Mouse (Mus musculus): ENCODE data around the gene Rims4. TPM values are rescaled to one million over a fixed set of nuclear protein-coding genes. Genes with fewer than 3 reads are reported as not detected.
A peak's percentile ranks its signal among the peaks of the same experiment; 100 is the strongest.

Rims4 gene
- polyA plus RNA-seq, 1 experiment from 2014 or later: 0.25 TPM

- Histone ChIP-seq H3K9ac (0 out of 2 replicates have a peak within 1 kb of the TSS, but pooled peaks have one; percentile 1), H3K27ac (no peak within 1 kb of the TSS), H3K4me2 (replicated peaks) (peak within 1 kb of the TSS; percentile 48), H3K9me3 (no peaks in the 10 kb centered on the region), H3K27me3 (peaks cover 93% of the 10 kb centered on the region), H3K4me3 (peak within 1 kb of the TSS; percentile 31), H3K36me3 (no peaks in the 10 kb centered on the region), H3K4me1 (peaks cover 4% of the 10 kb centered on the region; the same call in 1 of the 2 replicates)
- no peak for ATAC-seq (ENCODE audit: low FRiP score, low read depth)
- WGBS: 3% methylated on average over 38 of the region's 38 CpGs
Observed at GRCm38 (mm10) chr2:163853461-163853901, 65.0 kb downstream of the Rims4 start, which contains the start of gene Kcnk15. Kcnk15 (plus strand) TSS chr2:163853651.

GRCm38 (mm10) chr2:163842043-163842442 lies 76.4 kb downstream of the Rims4 start:
- WGBS: 73% methylated on average over 4 of the region's 4 CpGs
- Histone ChIP-seq H3K27ac (no peak overlapping the region), H3K4me3 (no peak overlapping the region), H3K36me3 (no peaks in the 10 kb centered on the region), H3K9ac (no peak overlapping the region), H3K4me1 (no peaks in the 10 kb centered on the region), H3K27me3 (no peaks in the 10 kb centered on the region), H3K4me2 (replicated peaks) (no peak overlapping the region), H3K9me3 (no peaks in the 10 kb centered on the region)
- ATAC-seq (ENCODE audit: low FRiP score, low read depth): no peak

GRCm38 (mm10) chr2:163839519-163839918 lies 79.0 kb downstream of the Rims4 start:
- Histone ChIP-seq H3K9me3 (no peaks in the 10 kb centered on the region), H3K27me3 (no peaks in the 10 kb centered on the region), H3K27ac (no peak overlapping the region), H3K4me3 (no peak overlapping the region), H3K36me3 (no peaks in the 10 kb centered on the region), H3K4me2 (replicated peaks) (no peak overlapping the region), H3K4me1 (no peaks in the 10 kb centered on the region), H3K9ac (no peak overlapping the region)
- 68% methylated on average over 6 of the region's 6 CpGs for WGBS
- no peak for ATAC-seq (ENCODE audit: low FRiP score, low read depth)

GRCm38 (mm10) chr2:163838043-163838442 lies 80.4 kb downstream of the Rims4 start:
- Histone ChIP-seq H3K27me3 (no peaks in the 10 kb centered on the region), H3K4me2 (replicated peaks) (no peak overlapping the region), H3K9me3 (no peaks in the 10 kb centered on the region), H3K4me3 (no peak overlapping the region), H3K27ac (no peak overlapping the region), H3K9ac (no peak overlapping the region), H3K4me1 (no peaks in the 10 kb centered on the region), H3K36me3 (no peaks in the 10 kb centered on the region)
- ATAC-seq (ENCODE audit: low FRiP score, low read depth): no peak
- WGBS: 24% methylated on average over 9 of the region's 9 CpGs

GRCm38 (mm10) chr2:163831163-163831562 lies 87.3 kb downstream of the Rims4 start:
- no peaks in the 10 kb centered on the region for H3K36me3 ChIP-seq
- no peak overlapping the region for H3K4me3 ChIP-seq
- H3K9me3 ChIP-seq: no peaks in the 10 kb centered on the region
- no peaks in the 10 kb centered on the region for H3K27me3 ChIP-seq
- no peak overlapping the region for H3K27ac ChIP-seq
- no peak overlapping the region for H3K9ac ChIP-seq
- H3K4me1 ChIP-seq: no peaks in the 10 kb centered on the region
- 72% methylated on average over 1 of the region's 1 CpGs for WGBS
- no peak for ATAC-seq (ENCODE audit: low FRiP score, low read depth)
- no peak overlapping the region for H3K4me2 ChIP-seq (replicated peaks)

GRCm38 (mm10) chr2:163826494-163826893 lies 92.0 kb downstream of the Rims4 start:
- Histone ChIP-seq H3K4me3 (no peak overlapping the region), H3K9me3 (no peaks in the 10 kb centered on the region), H3K4me1 (peaks cover 10% of the 10 kb centered on the region; the same call in 1 of the 2 replicates), H3K36me3 (no peaks in the 10 kb centered on the region), H3K27ac (no peak overlapping the region), H3K4me2 (replicated peaks) (no peak overlapping the region), H3K27me3 (no peaks in the 10 kb centered on the region), H3K9ac (no peak overlapping the region)
- no peak for ATAC-seq (ENCODE audit: low FRiP score, low read depth)
- 65% methylated on average over 5 of the region's 5 CpGs for WGBS

GRCm38 (mm10) chr2:163825861-163826260 lies 92.6 kb downstream of the Rims4 start:
- Histone ChIP-seq H3K9me3 (no peaks in the 10 kb centered on the region), H3K4me3 (no peak overlapping the region), H3K4me2 (replicated peaks) (no peak overlapping the region), H3K27ac (no peak overlapping the region), H3K4me1 (peaks cover 10% of the 10 kb centered on the region; the same call in 1 of the 2 replicates), H3K36me3 (no peaks in the 10 kb centered on the region), H3K27me3 (no peaks in the 10 kb centered on the region), H3K9ac (no peak overlapping the region)
- WGBS: 100% methylated on average over 1 of the region's 1 CpGs
- no peak for ATAC-seq (ENCODE audit: low FRiP score, low read depth)

GRCm38 (mm10) chr2:163823771-163824170 lies 94.7 kb downstream of the Rims4 start:
- Histone ChIP-seq H3K27me3 (no peaks in the 10 kb centered on the region), H3K36me3 (no peaks in the 10 kb centered on the region), H3K9me3 (no peaks in the 10 kb centered on the region), H3K27ac (no peak overlapping the region), H3K4me3 (peak overlapping the region; percentile 18), H3K4me2 (replicated peaks) (peak overlapping the region; percentile 50), H3K4me1 (peaks cover 10% of the 10 kb centered on the region; the same call in 1 of the 2 replicates), H3K9ac (0 out of 2 replicates have a peak overlapping the region, but pooled peaks have one; percentile 4)
- WGBS: 16% methylated on average over 11 of the region's 11 CpGs
- ATAC-seq (ENCODE audit: low FRiP score, low read depth): peak; percentile 75

- H3K27ac ChIP-seq: no peak overlapping the region
- no peak overlapping the region for H3K9ac ChIP-seq
- peak overlapping the region; percentile 50 for H3K4me2 ChIP-seq (replicated peaks)
- 0 out of 2 replicates have a peak, but pooled peaks have one; percentile 55 for ATAC-seq (ENCODE audit: low FRiP score, low read depth)
- H3K36me3 ChIP-seq: no peaks in the 10 kb centered on the region
- H3K9me3 ChIP-seq: no peaks in the 10 kb centered on the region
- H3K4me3 ChIP-seq: no peak overlapping the region
- WGBS: 8% methylated on average over 4 of the region's 4 CpGs
- peaks cover 10% of the 10 kb centered on the region; the same call in 1 of the 2 replicates for H3K4me1 ChIP-seq
- H3K27me3 ChIP-seq: no peaks in the 10 kb centered on the region
Observed at GRCm38 (mm10) chr2:163823248-163823647, 95.2 kb downstream of the Rims4 start.

- no peak for ATAC-seq (ENCODE audit: low FRiP score, low read depth)
- H3K4me3 ChIP-seq: no peak within 1 kb of the TSS
- H3K27ac ChIP-seq: no peak within 1 kb of the TSS
- no peaks in the 10 kb centered on the region for H3K27me3 ChIP-seq
- no peaks in the 10 kb centered on the region for H3K9me3 ChIP-seq
- no peaks in the 10 kb centered on the region for H3K36me3 ChIP-seq
- H3K9ac ChIP-seq: no peak within 1 kb of the TSS
- peaks cover 10% of the 10 kb centered on the region; the same call in 1 of the 2 replicates for H3K4me1 ChIP-seq
- H3K4me2 ChIP-seq (replicated peaks): no peak within 1 kb of the TSS
- WGBS: 76% methylated on average over 4 of the region's 4 CpGs
Observed at GRCm38 (mm10) chr2:163820607-163821006, 97.9 kb downstream of the Rims4 start, which contains the start of gene Ccn5. Ccn5 (plus strand) TSS chr2:163820861.

- Histone ChIP-seq H3K36me3 (no peaks in the 10 kb centered on the region), H3K27ac (no peak overlapping the region), H3K4me1 (peaks cover 6% of the 10 kb centered on the region; the same call in 1 of the 2 replicates), H3K27me3 (no peaks in the 10 kb centered on the region), H3K9me3 (no peaks in the 10 kb centered on the region), H3K9ac (no peak overlapping the region), H3K4me3 (no peak overlapping the region), H3K4me2 (replicated peaks) (no peak overlapping the region)
- WGBS: 80% methylated on average over 9 of the region's 9 CpGs
- ATAC-seq (ENCODE audit: low FRiP score, low read depth): no peak
Observed at GRCm38 (mm10) chr2:163814739-163815465, 103.6 kb downstream of the Rims4 start.

GRCm38 (mm10) chr2:163813077-163813476 lies 105.4 kb downstream of the Rims4 start:
- H3K4me1 ChIP-seq: peaks cover 6% of the 10 kb centered on the region; the same call in 1 of the 2 replicates
- 56% methylated on average over 5 of the region's 5 CpGs for WGBS
- ATAC-seq (ENCODE audit: low FRiP score, low read depth): no peak

More at GRCm38 (mm10) chr2:163813077-163813476, 105.4 kb downstream of the Rims4 start:
- H3K9ac ChIP-seq: no peak overlapping the region
- no peak overlapping the region for H3K4me2 ChIP-seq (replicated peaks)
- no peaks in the 10 kb centered on the region for H3K36me3 ChIP-seq
- H3K27ac ChIP-seq: no peak overlapping the region
- no peak overlapping the region for H3K4me3 ChIP-seq
- H3K9me3 ChIP-seq: no peaks in the 10 kb centered on the region
- no peaks in the 10 kb centered on the region for H3K27me3 ChIP-seq

All from limb, embryonic 13.5 days (tissue).